Mouse (Mus musculus): ENCODE results near the gene 1700022I11Rik. TPM values are rescaled to one million over a fixed set of nuclear protein-coding genes. Genes with fewer than 3 reads are reported as not detected.

The 1700022I11Rik gene
- polyA plus RNA-seq (2012; rRNA removed) = not detected in 2 replicates

DNA sequence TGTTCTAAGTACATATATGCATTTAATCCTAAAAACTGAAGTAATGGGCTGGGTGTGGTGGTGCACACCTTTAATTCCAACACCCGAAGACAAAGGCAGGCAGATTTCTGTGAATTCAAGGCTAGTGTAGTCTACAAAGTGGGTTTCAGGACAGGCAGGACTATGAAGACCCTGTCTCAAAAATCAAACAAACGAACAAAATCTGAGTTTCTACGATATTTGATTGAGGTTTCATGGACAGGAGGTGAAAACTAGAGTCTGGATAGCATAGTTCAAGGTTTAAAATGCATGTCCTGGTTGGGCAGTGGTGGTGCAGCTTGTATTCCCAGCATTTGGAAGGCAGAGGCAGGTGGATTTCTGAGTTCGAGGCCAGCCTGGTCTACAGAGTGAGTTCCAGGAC lies at the start of gene 1700022I11Rik:
Gene 1700022I11Rik, plus strand, starts transcription at position 301 of the 400 bp plus-strand sequence.
- H3K4me1 ChIP-seq (ENCODE audit: control insufficient read depth, insufficient read depth, low read length) = no peaks in the 10 kb centered on the region
- H3K4me3 ChIP-seq (replicated peaks; ENCODE audit: extremely low read depth, low read depth, low read length) = no peak within 1 kb of the TSS
- WGBS = 90% methylated on average over 4 of the region's 4 CpGs
- TF ChIP-seq CTCF (IDR thresholded peaks at IDR 0.05; ENCODE audit: insufficient read depth, low read length) = no peak
- no peak for TF ChIP-seq POLR2A (IDR thresholded peaks at IDR 0.05; ENCODE audit: borderline replicate concordance, extremely low read depth, low read depth, low read length)
- no peak for DNase-seq

DNA sequence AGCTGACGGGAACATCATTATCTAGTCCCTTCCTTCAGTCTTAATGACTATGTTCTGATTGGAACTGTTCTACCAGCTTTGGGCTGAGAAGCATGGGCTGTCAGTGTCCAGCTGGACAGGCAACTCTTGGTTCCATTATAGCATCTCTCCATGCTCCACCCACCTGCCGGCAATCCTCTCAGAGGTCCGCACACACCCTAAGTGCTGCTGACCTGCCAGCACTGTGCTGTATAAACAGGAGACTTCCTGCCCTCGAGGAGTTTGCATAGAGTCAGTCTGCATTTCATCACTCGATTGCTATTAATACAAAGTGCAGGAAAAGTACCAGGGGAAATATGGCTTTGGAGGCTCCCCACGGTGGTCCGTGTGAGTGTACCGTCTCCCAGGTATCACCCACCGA lies 48.7 kb upstream of the 1700022I11Rik start:
- Histone ChIP-seq H3K4me3 (replicated peaks; ENCODE audit: extremely low read depth, low read depth, low read length) (no peak overlapping the region), H3K4me1 (ENCODE audit: control insufficient read depth, insufficient read depth, low read length) (peaks cover 3% of the 10 kb centered on the region; the same call in 1 of the 2 replicates)
- WGBS = 39% methylated on average over 9 of the region's 9 CpGs
- DNase-seq = no peak
- TF ChIP-seq POLR2A (IDR thresholded peaks at IDR 0.05; ENCODE audit: borderline replicate concordance, extremely low read depth, low read depth, low read length) (no peak), CTCF (IDR thresholded peaks at IDR 0.05; ENCODE audit: insufficient read depth, low read length) (no peak)

DNA sequence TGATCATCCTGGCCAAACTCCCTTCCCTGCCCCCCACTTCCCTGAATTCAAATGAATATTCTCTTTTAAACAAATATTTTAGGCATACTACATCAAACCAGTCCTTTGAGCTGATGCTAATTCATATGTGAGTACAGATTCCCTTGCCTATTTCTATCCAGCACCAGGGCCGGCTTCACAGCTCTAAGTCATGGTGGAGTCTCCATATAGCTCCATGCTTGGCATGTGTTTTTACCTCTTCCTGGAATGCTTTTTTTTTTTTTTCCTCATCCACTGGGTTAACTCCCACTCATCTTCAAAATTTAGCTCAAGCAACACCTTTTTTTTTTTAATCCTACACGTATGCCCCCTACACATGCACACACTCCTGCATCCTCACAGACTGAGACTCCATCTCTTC lies 47.9 kb upstream of the 1700022I11Rik start:
- whole genome bisulfite sequencing = 69% methylated on average over 2 of the region's 2 CpGs
- DNase-seq = no peak
- TF ChIP-seq POLR2A (IDR thresholded peaks at IDR 0.05; ENCODE audit: borderline replicate concordance, extremely low read depth, low read depth, low read length) (no peak), CTCF (IDR thresholded peaks at IDR 0.05; ENCODE audit: insufficient read depth, low read length) (no peak)
- Histone ChIP-seq H3K4me1 (ENCODE audit: control insufficient read depth, insufficient read depth, low read length) (peaks cover 2% of the 10 kb centered on the region; the same call in 1 of the 2 replicates), H3K4me3 (replicated peaks; ENCODE audit: extremely low read depth, low read depth, low read length) (no peak overlapping the region)

DNA sequence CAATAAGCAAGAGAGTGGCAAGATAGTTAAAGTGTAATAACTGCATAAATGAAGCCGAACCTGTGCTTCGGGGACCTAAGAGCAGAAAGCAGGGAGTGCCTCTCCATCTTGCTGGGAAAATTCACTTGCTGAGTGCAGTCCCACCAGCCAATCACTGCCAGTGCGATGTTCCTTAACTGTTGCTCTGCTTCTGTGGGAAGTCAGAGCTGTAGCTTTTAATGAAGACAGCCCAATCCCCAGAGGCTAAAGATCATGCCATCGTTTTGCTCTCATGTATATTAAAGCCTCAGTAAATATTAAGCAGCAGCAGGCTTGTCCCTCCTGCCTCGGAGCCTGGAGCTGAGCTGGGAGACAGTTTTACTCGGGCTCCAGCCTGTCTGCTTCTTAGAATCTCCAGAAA lies 47.3 kb upstream of the 1700022I11Rik start:
- 65% methylated on average over 6 of the region's 6 CpGs for WGBS
- Histone ChIP-seq H3K4me1 (ENCODE audit: control insufficient read depth, insufficient read depth, low read length) (no peaks in the 10 kb centered on the region), H3K4me3 (replicated peaks; ENCODE audit: extremely low read depth, low read depth, low read length) (no peak overlapping the region)
- no peak for TF ChIP-seq CTCF (IDR thresholded peaks at IDR 0.05; ENCODE audit: insufficient read depth, low read length)
- TF ChIP-seq POLR2A (IDR thresholded peaks at IDR 0.05; ENCODE audit: borderline replicate concordance, extremely low read depth, low read depth, low read length) = no peak
- no peak for DNase-seq

DNA sequence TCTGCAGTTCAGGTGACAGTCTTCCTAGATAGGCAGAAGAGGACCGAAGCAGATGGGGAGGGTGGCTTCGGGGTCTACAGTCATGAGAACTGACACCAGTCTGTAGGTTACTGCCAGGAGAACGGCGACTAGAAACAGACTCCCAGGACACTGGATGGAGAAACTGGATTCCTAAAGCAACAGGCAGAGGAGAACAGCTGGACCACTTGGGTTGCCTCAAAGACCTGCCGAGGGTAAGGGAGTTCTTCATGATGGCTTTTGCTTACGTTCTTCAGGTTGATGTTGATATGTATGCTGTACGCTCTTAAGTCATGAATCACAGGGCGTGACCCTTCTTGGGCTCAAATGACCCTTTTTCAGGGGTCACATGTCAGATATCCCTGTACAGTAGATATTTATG lies 46.9 kb upstream of the 1700022I11Rik start:
- Histone ChIP-seq H3K4me3 (replicated peaks; ENCODE audit: extremely low read depth, low read depth, low read length) (no peak overlapping the region), H3K4me1 (ENCODE audit: control insufficient read depth, insufficient read depth, low read length) (no peaks in the 10 kb centered on the region)
- TF ChIP-seq POLR2A (IDR thresholded peaks at IDR 0.05; ENCODE audit: borderline replicate concordance, extremely low read depth, low read depth, low read length) = no peak
- TF ChIP-seq CTCF (IDR thresholded peaks at IDR 0.05; ENCODE audit: insufficient read depth, low read length) = no peak
- no peak for DNase-seq
- WGBS = 81% methylated on average over 8 of the region's 8 CpGs

DNA sequence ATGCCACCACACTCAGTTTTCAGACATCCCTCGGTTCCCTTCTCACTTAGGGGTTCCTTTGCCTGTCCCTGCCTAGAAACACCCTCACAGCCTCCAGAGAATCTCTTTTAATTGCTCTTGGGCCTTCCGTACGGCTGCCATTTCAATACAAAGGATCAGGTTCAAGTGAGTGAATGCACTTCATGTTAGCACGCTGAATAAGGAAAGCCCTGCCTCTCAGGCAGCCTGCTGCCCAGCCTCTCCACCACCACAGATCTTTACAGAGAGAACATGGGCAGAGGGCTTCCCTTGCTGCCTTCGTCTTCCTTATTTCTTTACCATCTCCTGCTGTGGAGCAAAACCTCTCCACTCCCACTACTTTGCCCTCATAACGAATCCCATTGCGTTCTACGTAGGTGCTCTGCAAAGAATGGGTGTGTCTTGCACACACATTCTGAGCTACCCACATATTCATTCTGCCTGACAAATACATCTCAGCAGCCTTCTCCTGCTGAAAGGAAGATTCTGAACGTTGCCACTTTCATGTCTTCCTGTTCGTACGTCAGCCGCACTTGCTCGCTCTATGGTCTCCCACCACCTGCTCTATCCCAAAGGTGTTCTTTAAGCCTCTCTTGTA lies 45.2 kb upstream of the 1700022I11Rik start:
- no peak for DNase-seq
- no peaks in the 10 kb centered on the region for H3K4me1 ChIP-seq (ENCODE audit: control insufficient read depth, insufficient read depth, low read length)
- no peak overlapping the region for H3K4me3 ChIP-seq (replicated peaks; ENCODE audit: extremely low read depth, low read depth, low read length)
- TF ChIP-seq CTCF (IDR thresholded peaks at IDR 0.05; ENCODE audit: insufficient read depth, low read length) (no peak), POLR2A (IDR thresholded peaks at IDR 0.05; ENCODE audit: borderline replicate concordance, extremely low read depth, low read depth, low read length) (no peak)
- WGBS = 81% methylated on average over 13 of the region's 13 CpGs

DNA sequence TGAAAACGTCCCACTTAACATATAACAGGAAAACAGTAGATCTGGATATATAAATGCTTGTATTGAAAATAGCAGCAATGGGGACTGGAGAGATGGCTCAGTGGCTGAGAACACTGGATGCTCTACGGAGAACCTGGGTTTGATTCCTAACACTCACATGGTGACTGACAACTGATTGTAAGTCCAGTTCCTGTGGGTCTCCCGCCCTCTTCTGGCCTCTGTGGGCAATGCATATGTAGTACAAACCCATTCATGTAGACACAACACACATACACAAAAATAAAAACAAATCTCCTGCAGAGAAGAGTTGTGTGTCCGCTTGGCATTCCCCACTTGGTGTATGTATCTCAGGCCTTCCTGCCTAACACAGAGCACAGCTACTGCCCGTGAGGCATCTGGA lies 41.2 kb upstream of the 1700022I11Rik start:
- TF ChIP-seq CTCF (IDR thresholded peaks at IDR 0.05; ENCODE audit: insufficient read depth, low read length) (no peak), POLR2A (IDR thresholded peaks at IDR 0.05; ENCODE audit: borderline replicate concordance, extremely low read depth, low read depth, low read length) (no peak)
- Histone ChIP-seq H3K4me1 (ENCODE audit: control insufficient read depth, insufficient read depth, low read length) (no peaks in the 10 kb centered on the region), H3K4me3 (replicated peaks; ENCODE audit: extremely low read depth, low read depth, low read length) (no peak overlapping the region)
- 84% methylated on average over 5 of the region's 5 CpGs for WGBS
- DNase-seq = no peak

DNA sequence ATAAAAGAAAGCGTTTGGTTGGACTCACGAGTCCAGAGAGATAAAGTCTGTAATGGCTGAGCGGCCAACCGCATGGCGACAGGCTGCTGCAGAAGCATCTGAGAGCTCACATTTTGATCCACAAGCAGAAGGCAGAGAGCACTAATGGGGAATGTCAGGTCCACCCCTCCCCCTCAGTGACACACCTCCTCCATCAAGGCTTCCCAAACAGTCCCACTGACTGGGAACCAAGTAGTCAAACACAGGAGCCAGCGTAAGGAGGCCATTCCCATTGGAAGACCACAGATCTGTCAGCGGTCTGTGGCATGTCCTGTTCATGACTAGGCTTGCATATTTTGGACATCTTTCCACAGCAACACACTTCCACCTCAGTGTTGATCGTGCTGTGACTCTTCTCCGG lies 40.5 kb upstream of the 1700022I11Rik start:
- Histone ChIP-seq H3K4me3 (replicated peaks; ENCODE audit: extremely low read depth, low read depth, low read length) (no peak overlapping the region), H3K4me1 (ENCODE audit: control insufficient read depth, insufficient read depth, low read length) (no peaks in the 10 kb centered on the region; the same call in 1 of the 2 replicates)
- no peak for DNase-seq
- TF ChIP-seq CTCF (IDR thresholded peaks at IDR 0.05; ENCODE audit: insufficient read depth, low read length) (no peak), POLR2A (IDR thresholded peaks at IDR 0.05; ENCODE audit: borderline replicate concordance, extremely low read depth, low read depth, low read length) (no peak)
- WGBS = 91% methylated on average over 9 of the region's 9 CpGs

DNA sequence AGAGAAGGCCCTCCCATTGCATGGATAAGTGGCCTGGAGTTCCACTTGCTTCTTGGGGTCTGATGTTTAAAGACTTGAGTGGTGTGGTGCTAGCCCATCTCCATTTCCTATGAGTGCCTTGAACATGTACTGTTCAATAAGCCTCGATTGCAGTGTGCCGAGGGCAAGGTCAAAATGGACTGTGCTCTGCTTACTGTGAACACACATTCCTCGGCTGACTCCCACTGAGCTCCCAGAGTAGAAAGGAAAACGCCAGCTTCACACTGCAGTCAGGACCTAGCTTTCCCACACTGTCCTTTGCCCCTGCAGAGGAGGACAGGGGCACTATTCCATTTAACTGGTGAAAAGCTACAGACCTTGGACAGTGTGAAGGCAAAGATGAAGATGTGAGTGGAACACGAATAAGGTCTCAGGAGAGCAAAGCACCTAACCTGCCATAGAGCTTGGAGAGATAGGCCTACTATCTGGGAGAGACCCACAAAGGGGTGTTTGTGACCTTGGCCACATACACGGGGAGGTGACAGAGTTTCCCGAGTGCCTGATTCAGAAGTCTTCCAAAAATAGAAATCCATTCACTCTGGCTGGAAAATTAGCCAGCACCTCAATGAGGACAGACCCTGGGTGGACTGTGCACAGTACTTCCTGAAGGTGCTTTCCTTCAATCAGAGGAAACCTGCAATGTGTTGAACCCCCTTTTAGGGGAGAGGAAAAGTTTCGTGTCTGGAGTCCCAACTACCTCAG lies 37.0 kb upstream of the 1700022I11Rik start:
- no peak overlapping the region for H3K4me3 ChIP-seq (replicated peaks; ENCODE audit: extremely low read depth, low read depth, low read length)
- WGBS = 63% methylated on average over 8 of the region's 8 CpGs
- no peaks in the 10 kb centered on the region; the same call in 1 of the 2 replicates for H3K4me1 ChIP-seq (ENCODE audit: control insufficient read depth, insufficient read depth, low read length)
- TF ChIP-seq POLR2A (IDR thresholded peaks at IDR 0.05; ENCODE audit: borderline replicate concordance, extremely low read depth, low read depth, low read length) = no peak
- TF ChIP-seq CTCF (IDR thresholded peaks at IDR 0.05; ENCODE audit: insufficient read depth, low read length) = no peak
- DNase-seq = peak; percentile 1

DNA sequence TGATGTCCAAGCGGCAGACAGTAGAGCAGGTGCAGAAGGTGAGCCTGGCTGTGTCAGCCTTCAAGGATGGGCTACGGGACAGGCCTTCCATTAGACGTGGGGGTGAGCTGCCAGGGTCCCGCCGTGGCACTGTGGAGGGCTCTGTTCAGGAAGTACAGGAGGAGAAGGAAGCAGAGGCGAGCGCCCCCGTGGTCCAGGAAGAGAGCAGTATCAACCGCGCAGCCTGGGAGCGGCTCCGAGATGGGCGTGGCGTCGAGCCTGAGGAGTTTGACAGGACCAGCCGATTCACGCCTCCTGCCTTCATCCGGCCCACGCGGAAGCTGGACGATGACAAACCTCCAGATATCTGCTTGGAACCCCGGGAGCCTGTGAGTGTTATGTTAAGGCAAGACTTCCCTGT lies 35.8 kb upstream of the 1700022I11Rik start:
- TF ChIP-seq POLR2A (IDR thresholded peaks at IDR 0.05; ENCODE audit: borderline replicate concordance, extremely low read depth, low read depth, low read length) = no peak
- TF ChIP-seq CTCF (IDR thresholded peaks at IDR 0.05; ENCODE audit: insufficient read depth, low read length) = no peak
- no peak overlapping the region for H3K4me3 ChIP-seq (replicated peaks; ENCODE audit: extremely low read depth, low read depth, low read length)
- WGBS = 5% methylated on average over 22 of the region's 22 CpGs
- H3K4me1 ChIP-seq (ENCODE audit: control insufficient read depth, insufficient read depth, low read length) = no peaks in the 10 kb centered on the region; the same call in 1 of the 2 replicates
- DNase-seq = peak; percentile 48

Measured in lung, adult 2 months (tissue).